Mouse (Mus musculus): Measurements from ENCODE around the gene Selenbp2. TPM values are rescaled to one million over a fixed set of nuclear protein-coding genes. Genes with fewer than 3 reads are reported as not detected.
A peak's percentile ranks its signal among the peaks of the same experiment; 100 is the strongest.
"Not testable (repeated sequence)": the region's sequence is repeated elsewhere in the genome, so short reads cannot be mapped to it uniquely, and the experiment has no call there.

Gene Selenbp2
- polyA plus RNA-seq (2015; fragmentation: Nextera tagmentation; extraction: Ambion mirVana): 9.3 and 11.9 TPM in 2 replicates

- Histone ChIP-seq H3K36me3 (ENCODE audit: control insufficient read depth, insufficient read depth, low read length) (no peaks in the 10 kb centered on the region), H3K4me3 (replicated peaks; ENCODE audit: low read length) (no peak within 1 kb of the TSS), H3K27me3 (ENCODE audit: control insufficient read depth, insufficient read depth, low read length) (no peaks in the 10 kb centered on the region), H3K9ac (ENCODE audit: low read length) (no peak within 1 kb of the TSS), H3K9me3 (replicated peaks; ENCODE audit: control insufficient read depth, low read length) (no peaks in the 10 kb centered on the region), H3K27ac (ENCODE audit: low read length) (peak within 1 kb of the TSS; percentile 49; the same call in 1 of the 2 replicates), H3K4me1 (ENCODE audit: control insufficient read depth, insufficient read depth, low read length) (0 out of 2 replicates have a peak, but pooled peaks cover 6% of the 10 kb centered on the region), H3K4me2 (ENCODE audit: low read depth, low read length) (no peak within 1 kb of the TSS)
- ATAC-seq (ENCODE audit: insufficient read depth, low FRiP score): peak; percentile 78
- WGBS: 17% methylated on average over 5 of the region's 5 CpGs
Observed at GRCm38 (mm10) chr3:94693329-94693825, at the start of gene Selenbp2. TSS of gene Selenbp2 (plus strand) at chr3:94693556.

DNA sequence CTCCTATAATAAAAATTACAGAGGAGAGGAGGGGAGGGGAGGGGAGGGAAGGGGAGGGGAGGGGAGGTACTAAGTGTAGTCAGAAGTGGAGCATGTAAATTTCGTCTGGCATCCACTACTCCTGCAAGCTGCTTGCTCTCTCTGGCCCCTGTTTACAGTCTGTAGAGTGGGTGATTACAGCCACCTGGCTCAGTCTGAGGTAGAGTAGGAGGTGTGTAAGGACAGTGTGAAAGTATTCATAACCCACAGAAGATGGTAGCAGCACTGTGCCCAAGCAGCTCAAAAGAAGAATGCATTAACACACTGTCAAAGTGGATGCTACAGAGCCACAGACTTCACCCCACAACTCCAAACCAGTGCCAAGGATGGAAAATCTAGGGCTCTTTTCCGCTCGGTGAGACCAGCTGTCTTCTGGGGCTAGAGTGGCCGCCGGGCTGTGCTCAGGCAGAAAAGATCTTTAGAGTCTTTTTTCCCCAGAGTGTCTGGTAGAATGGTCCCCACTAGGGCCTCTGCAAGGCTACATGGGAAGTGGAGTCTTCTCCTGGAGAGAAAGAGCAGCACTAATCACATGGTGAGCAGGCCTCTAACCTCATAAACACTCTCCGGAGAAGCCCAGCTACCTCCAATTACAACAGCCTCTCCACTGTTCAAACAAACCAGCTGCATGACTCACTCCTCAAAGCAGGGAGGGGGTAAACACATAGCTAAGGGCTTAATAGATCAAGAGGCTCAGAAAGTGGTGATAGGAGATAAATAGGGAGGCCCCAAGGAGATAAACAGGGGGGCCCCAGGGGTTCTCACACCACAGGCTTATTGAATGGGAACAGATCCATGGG lies 44.4 kb upstream of the Selenbp2 start:
- peak overlapping the region; percentile 37 for H3K4me2 ChIP-seq (ENCODE audit: low read depth, low read length)
- no peaks in the 10 kb centered on the region for H3K9me3 ChIP-seq (replicated peaks; ENCODE audit: control insufficient read depth, low read length)
- WGBS: 21% methylated on average over 6 of the region's 6 CpGs
- ATAC-seq (ENCODE audit: insufficient read depth, low FRiP score): peak; percentile 94
- no peaks in the 10 kb centered on the region for H3K36me3 ChIP-seq (ENCODE audit: control insufficient read depth, insufficient read depth, low read length)
- H3K27ac ChIP-seq (ENCODE audit: low read length): peak overlapping the region; percentile 90
- peak overlapping the region; percentile 44 for H3K9ac ChIP-seq (ENCODE audit: low read length)
- no peak overlapping the region for H3K4me3 ChIP-seq (replicated peaks; ENCODE audit: low read length)
- H3K4me1 ChIP-seq (ENCODE audit: control insufficient read depth, insufficient read depth, low read length): peaks cover 22% of the 10 kb centered on the region
- H3K27me3 ChIP-seq (ENCODE audit: control insufficient read depth, insufficient read depth, low read length): no peaks in the 10 kb centered on the region

GRCm38 (mm10) chr3:94650409-94650808 lies 42.9 kb upstream of the Selenbp2 start:
- Histone ChIP-seq H3K4me2 (ENCODE audit: low read depth, low read length) (no peak overlapping the region), H3K27me3 (ENCODE audit: control insufficient read depth, insufficient read depth, low read length) (no peaks in the 10 kb centered on the region), H3K36me3 (ENCODE audit: control insufficient read depth, insufficient read depth, low read length) (no peaks in the 10 kb centered on the region), H3K9me3 (replicated peaks; ENCODE audit: control insufficient read depth, low read length) (no peaks in the 10 kb centered on the region), H3K4me1 (ENCODE audit: control insufficient read depth, insufficient read depth, low read length) (peaks cover 22% of the 10 kb centered on the region), H3K9ac (ENCODE audit: low read length) (no peak overlapping the region), H3K27ac (ENCODE audit: low read length) (peak overlapping the region; percentile 90; the same call in 1 of the 2 replicates), H3K4me3 (replicated peaks; ENCODE audit: low read length) (no peak overlapping the region)
- no peak for ATAC-seq (ENCODE audit: insufficient read depth, low FRiP score)
- WGBS: 66% methylated on average over 7 of the region's 7 CpGs

DNA sequence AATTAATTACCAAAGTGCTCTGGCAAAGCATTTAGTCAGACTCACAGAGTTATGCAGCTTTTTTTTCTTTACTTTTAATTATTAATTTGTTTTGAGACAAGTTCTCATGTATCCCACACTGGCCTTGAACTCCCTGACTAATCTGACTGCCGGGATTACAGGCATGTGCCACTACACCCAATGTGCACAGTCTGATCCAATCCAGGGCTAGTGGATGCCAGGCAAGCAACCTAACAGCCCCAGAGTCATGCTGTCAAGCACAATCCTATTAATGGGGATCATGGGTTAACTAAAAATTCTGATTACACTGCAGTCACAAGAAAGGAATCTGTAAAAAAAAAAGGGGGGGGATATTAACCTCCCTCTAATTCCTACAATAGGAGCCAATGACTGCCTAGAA lies 39.4 kb upstream of the Selenbp2 start:
- not testable (repeated sequence) for H3K9ac ChIP-seq (ENCODE audit: low read length); H3K4me3 ChIP-seq (replicated peaks; ENCODE audit: low read length); H3K27ac ChIP-seq (ENCODE audit: low read length); ATAC-seq (ENCODE audit: insufficient read depth, low FRiP score); H3K36me3 ChIP-seq (ENCODE audit: control insufficient read depth, insufficient read depth, low read length); H3K27me3 ChIP-seq (ENCODE audit: control insufficient read depth, insufficient read depth, low read length); H3K4me2 ChIP-seq (ENCODE audit: low read depth, low read length); H3K9me3 ChIP-seq (replicated peaks; ENCODE audit: control insufficient read depth, low read length)
- peaks cover 16% of the 10 kb centered on the region for H3K4me1 ChIP-seq (ENCODE audit: control insufficient read depth, insufficient read depth, low read length)
- 51% methylated on average over 1 of the region's 1 CpGs for WGBS

GRCm38 (mm10) chr3:94657852-94658739 lies 35.3 kb upstream of the Selenbp2 start:
- H3K9ac ChIP-seq (ENCODE audit: low read length): peak overlapping the region; percentile 72
- H3K4me1 ChIP-seq (ENCODE audit: control insufficient read depth, insufficient read depth, low read length); H3K9me3 ChIP-seq (replicated peaks; ENCODE audit: control insufficient read depth, low read length); H3K27me3 ChIP-seq (ENCODE audit: control insufficient read depth, insufficient read depth, low read length); H3K36me3 ChIP-seq (ENCODE audit: control insufficient read depth, insufficient read depth, low read length): not testable (repeated sequence)
- H3K27ac ChIP-seq (ENCODE audit: low read length): peak overlapping the region; percentile 37
- peak overlapping the region; percentile 53 for H3K4me3 ChIP-seq (replicated peaks; ENCODE audit: low read length)
- WGBS: 2% methylated on average over 23 of the region's 47 CpGs
- ATAC-seq (ENCODE audit: insufficient read depth, low FRiP score): peak; percentile 5; the same call in 1 of the 2 replicates
- H3K4me2 ChIP-seq (ENCODE audit: low read depth, low read length): peak overlapping the region; percentile 70

GRCm38 (mm10) chr3:94658740-94659095 lies 34.6 kb upstream of the Selenbp2 start, which contains the start of gene Tuft1:
TSS of gene Tuft1 (minus strand) at chr3:94658872.
- H3K4me3 ChIP-seq (replicated peaks; ENCODE audit: low read length): peak within 1 kb of the TSS; percentile 53

GRCm38 (mm10) chr3:94659142-94659748 lies 34.1 kb upstream of the Selenbp2 start:
- not testable (repeated sequence) for H3K9ac ChIP-seq (ENCODE audit: low read length); H3K36me3 ChIP-seq (ENCODE audit: control insufficient read depth, insufficient read depth, low read length); H3K27me3 ChIP-seq (ENCODE audit: control insufficient read depth, insufficient read depth, low read length); H3K4me1 ChIP-seq (ENCODE audit: control insufficient read depth, insufficient read depth, low read length); H3K9me3 ChIP-seq (replicated peaks; ENCODE audit: control insufficient read depth, low read length)
- ATAC-seq (ENCODE audit: insufficient read depth, low FRiP score): peak; percentile 91
- WGBS: 29% methylated on average over 7 of the region's 10 CpGs
- Histone ChIP-seq H3K4me3 (replicated peaks; ENCODE audit: low read length) (peak overlapping the region; percentile 20), H3K27ac (ENCODE audit: low read length) (peak overlapping the region; percentile 90), H3K4me2 (ENCODE audit: low read depth, low read length) (peak overlapping the region; percentile 49)

More at GRCm38 (mm10) chr3:94658740-94659095, 34.6 kb upstream of the Selenbp2 start, which contains the start of gene Tuft1:
- Histone ChIP-seq H3K27ac (ENCODE audit: low read length) (peak within 1 kb of the TSS; percentile 90), H3K4me2 (ENCODE audit: low read depth, low read length) (peak within 1 kb of the TSS; percentile 70), H3K9ac (ENCODE audit: low read length) (peak within 1 kb of the TSS; percentile 72)
- WGBS: 0% methylated on average over 17 of the region's 33 CpGs
- ATAC-seq (ENCODE audit: insufficient read depth, low FRiP score): peak; percentile 94
- not testable (repeated sequence) for H3K36me3 ChIP-seq (ENCODE audit: control insufficient read depth, insufficient read depth, low read length); H3K27me3 ChIP-seq (ENCODE audit: control insufficient read depth, insufficient read depth, low read length); H3K4me1 ChIP-seq (ENCODE audit: control insufficient read depth, insufficient read depth, low read length); H3K9me3 ChIP-seq (replicated peaks; ENCODE audit: control insufficient read depth, low read length)

GRCm38 (mm10) chr3:94660841-94661240 lies 32.5 kb upstream of the Selenbp2 start:
- not testable (repeated sequence) for H3K4me2 ChIP-seq (ENCODE audit: low read depth, low read length); H3K4me3 ChIP-seq (replicated peaks; ENCODE audit: low read length); H3K36me3 ChIP-seq (ENCODE audit: control insufficient read depth, insufficient read depth, low read length); H3K9ac ChIP-seq (ENCODE audit: low read length); H3K9me3 ChIP-seq (replicated peaks; ENCODE audit: control insufficient read depth, low read length); H3K27me3 ChIP-seq (ENCODE audit: control insufficient read depth, insufficient read depth, low read length); H3K4me1 ChIP-seq (ENCODE audit: control insufficient read depth, insufficient read depth, low read length); ATAC-seq (ENCODE audit: insufficient read depth, low FRiP score); H3K27ac ChIP-seq (ENCODE audit: low read length)
- WGBS: 85% methylated on average over 2 of the region's 2 CpGs
